Mouse (Mus musculus): ENCODE data around the gene Fanci. TPM values are rescaled to one million over a fixed set of nuclear protein-coding genes. Genes with fewer than 3 reads are reported as not detected.

Gene Fanci
- polyA plus RNA-seq, 1 experiment from 2014 or later, result 7.4 TPM

DNA sequence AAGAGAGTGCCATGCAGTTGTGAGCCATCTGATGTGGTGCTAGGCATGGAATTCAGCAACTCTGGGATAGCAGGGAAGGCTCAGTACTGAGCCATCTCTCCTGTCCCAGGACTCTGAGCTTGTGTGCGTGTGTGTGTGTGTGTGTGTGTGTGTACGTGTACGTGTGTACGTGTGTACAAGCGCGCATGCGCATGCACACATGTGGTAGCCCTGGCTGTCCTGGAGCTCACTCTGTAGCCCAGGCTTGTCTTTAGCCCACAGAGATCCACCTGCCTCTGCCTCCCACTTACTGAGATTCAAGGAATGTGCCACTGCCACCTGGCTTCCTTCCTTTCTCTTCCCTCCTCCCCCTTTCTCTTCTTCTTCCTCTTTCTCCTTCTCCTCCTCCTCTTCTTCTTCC lies 2.2 kb downstream of the Fanci start:
- no peak overlapping the region for H3K4me3 ChIP-seq (ENCODE audit: low read depth, low read length)
- no peak overlapping the region for H3K9ac ChIP-seq (ENCODE audit: low read depth, low read length)
- H3K27ac ChIP-seq (ENCODE audit: low read length), result no peak overlapping the region
- H3K9me3 ChIP-seq (replicated peaks; ENCODE audit: control insufficient read depth, low read length), result no peaks in the 10 kb centered on the region
- no peaks in the 10 kb centered on the region for H3K36me3 ChIP-seq (ENCODE audit: control insufficient read depth, insufficient read depth)
- 94% methylated on average over 7 of the region's 7 CpGs for WGBS (ENCODE audit: insufficient replicate concordance)
- H3K4me1 ChIP-seq (ENCODE audit: control insufficient read depth, low read depth, low read length), result peaks cover 8% of the 10 kb centered on the region
- no peak overlapping the region for H3K4me2 ChIP-seq (ENCODE audit: low read depth, low read length)
- no peak for ATAC-seq (ENCODE audit: low read depth)
- no peaks in the 10 kb centered on the region for H3K27me3 ChIP-seq (ENCODE audit: control insufficient read depth, insufficient read depth, low read depth, low read length)

DNA sequence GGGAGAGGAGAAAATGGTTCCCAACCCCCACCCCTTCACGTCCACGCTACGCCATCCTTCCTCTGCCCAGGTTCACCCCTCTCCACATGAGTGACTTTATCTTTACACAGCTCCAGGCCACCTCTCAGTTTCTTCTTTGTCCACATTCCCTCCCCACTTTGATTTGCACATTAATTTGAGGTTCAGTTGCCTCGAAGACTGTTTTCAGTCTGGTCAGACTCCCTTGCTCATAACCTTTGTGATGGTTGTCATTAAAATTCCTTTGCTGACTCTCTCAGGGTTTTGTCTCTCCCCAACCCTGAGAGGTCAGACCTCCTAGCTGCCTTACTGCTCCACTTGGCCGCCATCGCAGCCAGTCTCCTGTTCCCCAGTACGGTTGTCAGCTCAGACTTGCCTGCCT lies 2.9 kb downstream of the Fanci start:
- no peak overlapping the region for H3K4me3 ChIP-seq (ENCODE audit: low read depth, low read length)
- no peak overlapping the region for H3K4me2 ChIP-seq (ENCODE audit: low read depth, low read length)
- no peak overlapping the region for H3K9ac ChIP-seq (ENCODE audit: low read depth, low read length)
- peaks cover 8% of the 10 kb centered on the region for H3K4me1 ChIP-seq (ENCODE audit: control insufficient read depth, low read depth, low read length)
- WGBS (ENCODE audit: insufficient replicate concordance), result 83% methylated on average over 7 of the region's 7 CpGs
- H3K36me3 ChIP-seq (ENCODE audit: control insufficient read depth, insufficient read depth), result no peaks in the 10 kb centered on the region
- no peaks in the 10 kb centered on the region for H3K9me3 ChIP-seq (replicated peaks; ENCODE audit: control insufficient read depth, low read length)
- H3K27me3 ChIP-seq (ENCODE audit: control insufficient read depth, insufficient read depth, low read depth, low read length), result no peaks in the 10 kb centered on the region
- no peak overlapping the region for H3K27ac ChIP-seq (ENCODE audit: low read length)
- ATAC-seq (ENCODE audit: low read depth), result no peak

DNA sequence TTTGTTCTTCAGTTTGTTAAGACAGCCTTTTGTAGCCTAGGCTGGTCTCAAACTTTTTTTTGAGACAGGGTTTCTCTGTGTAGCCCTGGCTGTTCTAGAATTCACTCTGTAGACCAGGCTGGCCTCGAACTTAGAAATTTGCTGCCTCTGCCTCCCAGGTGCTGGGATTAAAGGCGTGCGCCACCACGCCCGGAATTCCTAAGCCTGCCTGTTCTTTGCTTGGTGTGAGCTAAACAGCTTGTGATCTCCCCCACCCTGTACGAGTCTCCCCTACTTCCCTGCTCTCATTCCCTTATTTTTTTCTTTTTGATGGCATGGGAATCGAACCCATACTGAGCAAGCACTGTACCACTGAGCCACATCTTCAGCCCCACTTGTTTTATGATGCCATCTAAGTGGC lies 3.5 kb downstream of the Fanci start:
- no peak overlapping the region for H3K4me2 ChIP-seq (ENCODE audit: low read depth, low read length)
- 74% methylated on average over 7 of the region's 7 CpGs for WGBS (ENCODE audit: insufficient replicate concordance)
- ATAC-seq (ENCODE audit: low read depth), result no peak

DNA sequence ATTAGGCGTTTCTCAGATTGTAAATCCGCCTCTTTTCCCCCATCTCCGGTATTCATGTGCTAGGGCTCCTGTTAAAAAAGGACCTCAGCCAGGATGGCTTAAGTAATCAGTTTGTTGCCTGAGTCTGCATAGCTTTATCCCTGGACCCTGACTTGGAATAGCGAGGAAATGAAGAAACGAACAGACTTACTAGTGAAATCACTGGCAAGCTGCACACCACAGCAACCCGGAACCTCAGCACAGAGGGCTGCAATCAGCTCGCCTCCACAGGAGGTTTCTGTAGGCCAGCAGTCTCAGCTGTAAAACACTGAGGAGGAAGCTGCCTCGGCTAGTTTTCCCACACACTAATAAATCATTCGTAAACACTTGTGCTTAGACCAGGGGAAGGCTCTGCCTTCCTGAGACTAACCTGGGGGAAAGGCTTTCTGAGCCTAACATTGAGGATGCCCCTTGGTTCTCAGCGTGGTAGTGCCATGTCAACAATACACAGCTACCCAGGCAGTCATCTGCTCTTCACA lies 5.8 kb downstream of the Fanci start:
- peaks cover 4% of the 10 kb centered on the region for H3K4me1 ChIP-seq (ENCODE audit: control insufficient read depth, low read depth, low read length)
- WGBS (ENCODE audit: insufficient replicate concordance), result 67% methylated on average over 10 of the region's 10 CpGs
- no peak overlapping the region for H3K4me3 ChIP-seq (ENCODE audit: low read depth, low read length)
- no peaks in the 10 kb centered on the region for H3K27me3 ChIP-seq (ENCODE audit: control insufficient read depth, insufficient read depth, low read depth, low read length)
- no peak overlapping the region for H3K4me2 ChIP-seq (ENCODE audit: low read depth, low read length)
- no peaks in the 10 kb centered on the region for H3K36me3 ChIP-seq (ENCODE audit: control insufficient read depth, insufficient read depth)
- no peaks in the 10 kb centered on the region for H3K9me3 ChIP-seq (replicated peaks; ENCODE audit: control insufficient read depth, low read length)
- no peak overlapping the region for H3K9ac ChIP-seq (ENCODE audit: low read depth, low read length)
- no peak for ATAC-seq (ENCODE audit: low read depth)
- no peak overlapping the region for H3K27ac ChIP-seq (ENCODE audit: low read length)

More for the DNA sequence above, 3.5 kb downstream of the Fanci start:
- Histone ChIP-seq H3K4me1 (ENCODE audit: control insufficient read depth, low read depth, low read length) (peaks cover 8% of the 10 kb centered on the region), H3K9ac (ENCODE audit: low read depth, low read length) (no peak overlapping the region), H3K27ac (ENCODE audit: low read length) (no peak overlapping the region), H3K36me3 (ENCODE audit: control insufficient read depth, insufficient read depth) (no peaks in the 10 kb centered on the region), H3K9me3 (replicated peaks; ENCODE audit: control insufficient read depth, low read length) (no peaks in the 10 kb centered on the region), H3K4me3 (ENCODE audit: low read depth, low read length) (no peak overlapping the region), H3K27me3 (ENCODE audit: control insufficient read depth, insufficient read depth, low read depth, low read length) (no peaks in the 10 kb centered on the region)

DNA sequence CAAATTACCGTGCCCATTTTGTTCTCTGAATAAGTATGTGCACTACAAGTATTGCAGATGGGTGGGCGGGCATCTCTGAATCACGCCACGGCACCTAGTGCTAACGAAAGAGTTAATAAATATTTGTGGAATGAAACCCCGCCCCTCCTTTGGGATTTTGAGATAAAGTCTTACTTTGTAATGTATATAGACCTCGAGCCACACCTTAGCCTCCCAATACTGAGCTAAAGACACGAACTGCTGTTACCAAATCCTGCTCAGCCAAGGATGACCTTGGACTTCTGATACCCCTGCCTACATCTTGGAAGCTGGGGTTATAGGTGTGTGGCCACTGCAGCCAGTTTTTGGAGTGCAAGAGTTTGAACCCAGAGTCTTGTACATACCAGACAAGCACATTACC lies 6.7 kb downstream of the Fanci start:
- no peak overlapping the region for H3K27ac ChIP-seq (ENCODE audit: low read length)
- no peak overlapping the region for H3K4me2 ChIP-seq (ENCODE audit: low read depth, low read length)
- H3K9ac ChIP-seq (ENCODE audit: low read depth, low read length), result no peak overlapping the region
- no peak for ATAC-seq (ENCODE audit: low read depth)
- H3K4me3 ChIP-seq (ENCODE audit: low read depth, low read length), result no peak overlapping the region
- H3K4me1 ChIP-seq (ENCODE audit: control insufficient read depth, low read depth, low read length), result no peaks in the 10 kb centered on the region
- no peaks in the 10 kb centered on the region for H3K36me3 ChIP-seq (ENCODE audit: control insufficient read depth, insufficient read depth)
- H3K27me3 ChIP-seq (ENCODE audit: control insufficient read depth, insufficient read depth, low read depth, low read length), result no peaks in the 10 kb centered on the region
- WGBS (ENCODE audit: insufficient replicate concordance), result 56% methylated on average over 8 of the region's 8 CpGs
- no peaks in the 10 kb centered on the region for H3K9me3 ChIP-seq (replicated peaks; ENCODE audit: control insufficient read depth, low read length)

DNA sequence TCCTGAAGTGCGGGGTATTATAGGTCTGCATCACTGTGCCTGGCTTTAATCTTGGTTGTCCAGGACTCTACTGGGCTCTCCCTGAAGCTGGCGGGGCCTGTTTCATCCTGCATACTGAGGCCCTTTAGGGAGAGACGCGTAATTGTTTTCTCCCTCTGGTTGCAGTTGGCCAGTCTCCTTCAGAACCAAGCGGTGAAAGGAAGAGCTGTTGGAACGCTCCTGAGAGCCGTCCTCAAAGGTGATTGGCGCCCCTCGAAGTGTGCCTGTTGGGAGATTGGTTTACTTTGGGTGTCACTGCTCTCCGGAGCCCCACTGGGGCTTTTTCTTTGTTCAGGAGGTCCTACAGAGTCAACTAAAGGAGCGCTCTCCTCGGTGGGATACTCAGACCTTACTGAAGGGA lies 7.2 kb downstream of the Fanci start:
- Histone ChIP-seq H3K27me3 (ENCODE audit: control insufficient read depth, insufficient read depth, low read depth, low read length) (no peaks in the 10 kb centered on the region), H3K4me3 (ENCODE audit: low read depth, low read length) (no peak overlapping the region), H3K9me3 (replicated peaks; ENCODE audit: control insufficient read depth, low read length) (no peaks in the 10 kb centered on the region), H3K27ac (ENCODE audit: low read length) (no peak overlapping the region), H3K9ac (ENCODE audit: low read depth, low read length) (no peak overlapping the region), H3K4me1 (ENCODE audit: control insufficient read depth, low read depth, low read length) (no peaks in the 10 kb centered on the region), H3K36me3 (ENCODE audit: control insufficient read depth, insufficient read depth) (no peaks in the 10 kb centered on the region), H3K4me2 (ENCODE audit: low read depth, low read length) (no peak overlapping the region)
- 80% methylated on average over 12 of the region's 12 CpGs for WGBS (ENCODE audit: insufficient replicate concordance)
- no peak for ATAC-seq (ENCODE audit: low read depth)

DNA sequence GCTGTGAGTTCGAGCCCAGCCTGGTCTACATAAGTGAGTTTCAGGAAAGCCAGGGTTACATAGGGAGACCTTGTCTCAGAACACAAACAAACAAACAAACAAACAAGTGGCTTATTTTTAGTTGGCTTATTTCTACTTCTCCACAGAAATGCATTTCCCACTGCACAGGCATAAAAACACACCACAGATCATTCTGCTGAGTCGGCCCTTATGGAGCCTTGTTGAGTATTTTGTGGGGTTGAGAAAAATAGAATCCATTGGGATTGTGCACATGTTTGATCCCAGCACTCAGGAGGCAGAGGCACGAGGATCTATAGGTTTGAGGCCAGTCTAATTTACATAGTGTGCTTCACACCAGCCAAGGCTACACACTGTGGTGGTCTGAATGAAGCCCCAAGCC lies 8.6 kb downstream of the Fanci start:
- H3K4me3 ChIP-seq (ENCODE audit: low read depth, low read length), result no peak overlapping the region
- no peak for ATAC-seq (ENCODE audit: low read depth)
- WGBS (ENCODE audit: insufficient replicate concordance), result 62% methylated on average over 3 of the region's 3 CpGs
- H3K4me2 ChIP-seq (ENCODE audit: low read depth, low read length), result no peak overlapping the region
- H3K27ac ChIP-seq (ENCODE audit: low read length), result no peak overlapping the region
- H3K36me3 ChIP-seq (ENCODE audit: control insufficient read depth, insufficient read depth), result no peaks in the 10 kb centered on the region
- H3K4me1 ChIP-seq (ENCODE audit: control insufficient read depth, low read depth, low read length), result no peaks in the 10 kb centered on the region
- H3K9ac ChIP-seq (ENCODE audit: low read depth, low read length), result no peak overlapping the region
- no peaks in the 10 kb centered on the region for H3K9me3 ChIP-seq (replicated peaks; ENCODE audit: control insufficient read depth, low read length)
- H3K27me3 ChIP-seq (ENCODE audit: control insufficient read depth, insufficient read depth, low read depth, low read length), result no peaks in the 10 kb centered on the region

DNA sequence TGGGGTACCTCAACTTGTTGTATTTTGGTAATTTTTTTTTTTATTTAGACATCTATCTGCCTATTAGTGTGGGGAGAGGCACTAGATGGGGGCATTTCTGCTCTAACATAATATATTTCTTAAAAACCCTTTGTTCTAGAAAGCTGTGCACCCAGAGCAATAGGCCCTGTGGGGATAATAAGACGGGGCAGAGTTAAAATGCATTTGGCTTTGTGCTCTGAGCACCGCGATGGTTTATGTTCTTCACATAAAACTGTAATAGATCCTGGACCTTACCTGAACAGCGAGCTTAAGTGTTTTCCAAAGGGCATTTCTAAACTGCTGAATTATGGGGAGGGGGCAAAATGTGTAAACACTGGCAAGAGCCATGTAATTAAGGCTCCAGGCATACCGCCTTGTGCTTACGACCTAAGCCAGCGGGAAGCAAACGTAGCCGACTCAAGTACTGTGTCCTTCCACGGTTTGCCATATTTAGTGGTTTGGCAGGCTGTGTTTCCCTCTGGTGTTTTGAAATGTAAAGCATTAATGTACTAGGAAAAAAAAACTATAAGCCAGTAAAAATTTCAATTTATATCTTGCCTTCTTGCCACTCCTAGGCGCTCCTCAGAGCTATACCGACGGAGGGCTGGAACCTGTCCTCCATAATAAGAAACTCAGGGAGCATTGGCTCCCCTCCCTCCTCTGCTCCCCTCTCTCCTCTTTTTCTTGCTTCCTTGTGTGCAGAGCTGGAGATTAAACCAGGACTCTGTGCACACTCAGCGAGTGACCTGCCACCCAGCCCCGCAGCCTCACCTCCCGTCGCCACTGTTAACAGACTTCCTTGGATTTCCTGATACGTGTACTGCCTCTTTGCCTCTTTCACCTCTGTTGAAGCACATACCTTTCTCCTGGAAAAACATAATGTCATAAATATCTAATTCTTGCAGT lies 23.0 kb downstream of the Fanci start:
- WGBS (ENCODE audit: insufficient replicate concordance), result 87% methylated on average over 18 of the region's 18 CpGs
- H3K9me3 ChIP-seq (replicated peaks; ENCODE audit: control insufficient read depth, low read length), result no peaks in the 10 kb centered on the region
- no peaks in the 10 kb centered on the region for H3K27me3 ChIP-seq (ENCODE audit: control insufficient read depth, insufficient read depth, low read depth, low read length)
- no peaks in the 10 kb centered on the region for H3K4me1 ChIP-seq (ENCODE audit: control insufficient read depth, low read depth, low read length)
- no peak overlapping the region for H3K27ac ChIP-seq (ENCODE audit: low read length)
- H3K9ac ChIP-seq (ENCODE audit: low read depth, low read length), result no peak overlapping the region
- H3K4me2 ChIP-seq (ENCODE audit: low read depth, low read length), result no peak overlapping the region
- ATAC-seq (ENCODE audit: low read depth), result no peak
- 0 out of 2 replicates have a peak, but pooled peaks cover 2% of the 10 kb centered on the region for H3K36me3 ChIP-seq (ENCODE audit: control insufficient read depth, insufficient read depth)
- no peak overlapping the region for H3K4me3 ChIP-seq (ENCODE audit: low read depth, low read length)

DNA sequence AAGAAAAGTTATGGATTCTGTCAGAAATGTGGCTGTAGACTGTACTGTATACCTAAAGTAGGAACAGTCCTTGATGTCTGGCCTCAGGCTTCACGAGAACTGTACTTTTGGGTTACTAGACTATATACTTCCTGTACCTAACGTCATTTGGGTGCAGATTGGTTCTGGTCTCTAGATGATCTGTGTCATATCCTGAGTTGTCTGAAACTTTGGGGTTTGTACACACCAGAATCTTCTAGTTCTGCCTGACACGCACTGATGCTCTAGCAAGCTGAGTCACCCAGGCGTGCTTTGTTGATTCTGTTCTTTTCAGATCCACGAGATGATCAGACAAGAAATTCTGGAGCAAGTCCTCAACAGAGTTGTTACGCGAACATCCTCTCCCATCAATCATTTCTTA lies 28.2 kb downstream of the Fanci start:
- no peak overlapping the region for H3K4me3 ChIP-seq (ENCODE audit: low read depth, low read length)
- no peaks in the 10 kb centered on the region for H3K4me1 ChIP-seq (ENCODE audit: control insufficient read depth, low read depth, low read length)
- H3K27ac ChIP-seq (ENCODE audit: low read length), result no peak overlapping the region
- no peaks in the 10 kb centered on the region for H3K27me3 ChIP-seq (ENCODE audit: control insufficient read depth, insufficient read depth, low read depth, low read length)
- no peak overlapping the region for H3K9ac ChIP-seq (ENCODE audit: low read depth, low read length)
- H3K36me3 ChIP-seq (ENCODE audit: control insufficient read depth, insufficient read depth), result 0 out of 2 replicates have a peak, but pooled peaks cover 2% of the 10 kb centered on the region
- H3K4me2 ChIP-seq (ENCODE audit: low read depth, low read length), result no peak overlapping the region
- no peak for ATAC-seq (ENCODE audit: low read depth)
- WGBS (ENCODE audit: insufficient replicate concordance), result 75% methylated on average over 7 of the region's 7 CpGs
- no peaks in the 10 kb centered on the region for H3K9me3 ChIP-seq (replicated peaks; ENCODE audit: control insufficient read depth, low read length)
